Mouse (Mus musculus) limb, embryonic 14.5 days (tissue): ENCODE measurements around the gene Ppm1n. TPM values are rescaled to one million over a fixed set of nuclear protein-coding genes. Genes with fewer than 3 reads are reported as not detected.
A peak's percentile ranks its signal among the peaks of the same experiment; 100 is the strongest.

ENCODE experiments used
- ATAC-seq: fragments of 200-750 bp; cut with Nextera tagmentation; 2 replicates; pipeline ENCODE4 v1.8.0; 2017; ENCODE audit warnings: low read depth, moderate number of reproducible peaks, moderate TSS enrichment; ENCODE audit not compliant: low FRiP score
- DNase-seq: peaks from one replicate; pipeline ENCODE4 v3.0.0-alpha.2; 2015; ENCODE audit warnings: low spot score
- H3K27ac ChIP-seq: fragments of 300-500 bp; sonication (generic); replicated peaks from 2 replicates; pipeline ENCODE4 v1.5.1; 2014; ENCODE audit warnings: low read depth, mild to moderate bottlenecking, low read length, moderate library complexity, mixed read lengths
- H3K27me3 ChIP-seq: fragments of 300-500 bp; sonication (generic); 2 replicates; pipeline ENCODE4 v1.6.1; 2014; ENCODE audit warnings: low read length, mixed read lengths; ENCODE audit not compliant: control insufficient read depth, insufficient read depth
- H3K36me3 ChIP-seq: fragments of 300-500 bp; sonication (generic); 2 replicates; pipeline ENCODE4 v1.6.1; 2014; ENCODE audit warnings: mild to moderate bottlenecking, low read length, moderate library complexity, mixed read lengths; ENCODE audit not compliant: control insufficient read depth, insufficient read depth
- H3K4me1 ChIP-seq: fragments of 300-500 bp; sonication (generic); 2 replicates; pipeline ENCODE4 v1.6.1; 2014; ENCODE audit warnings: antibody characterized with exemption, low read length, mixed read lengths; ENCODE audit not compliant: control insufficient read depth, insufficient read depth
- H3K4me2 ChIP-seq: fragments of 300-500 bp; sonication (generic); replicated peaks from 2 replicates; pipeline ENCODE4 v1.6.1; 2014; ENCODE audit warnings: low read depth, mild to moderate bottlenecking, low read length, moderate library complexity; ENCODE audit not compliant: severe bottlenecking
- H3K4me3 ChIP-seq: fragments of 300-500 bp; sonication (generic); replicated peaks from 2 replicates; pipeline ENCODE4 v1.5.1; 2014; ENCODE audit warnings: low read length
- H3K9ac ChIP-seq: fragments of 300-500 bp; sonication (generic); 2 replicates; pipeline ENCODE4 v1.6.1; 2014; ENCODE audit warnings: mild to moderate bottlenecking, low read depth, low read length, moderate library complexity; ENCODE audit not compliant: severe bottlenecking
- H3K9me3 ChIP-seq: fragments of 300-500 bp; sonication (generic); 2 replicates; pipeline ENCODE4 v1.6.1; 2016; ENCODE audit warnings: low read length; ENCODE audit not compliant: control insufficient read depth
- POLR2A ChIP-seq: fragments of 200-500 bp; IDR thresholded peaks from 2 replicates; pipeline ENCODE4 v1.8.0; 2012; ENCODE audit warnings: inconsistent platforms, mild to moderate bottlenecking, moderate library complexity, borderline replicate concordance; ENCODE audit not compliant: insufficient read depth, insufficient read length; ENCODE audit errors: extremely low read depth
- WGBS: fragments of 180-500 bp; shearing (Covaris S2); extraction: QIAGEN DNeasy Blood & Tissue Kit; methylation state at CpG from one replicate; pipeline ENCODE4 v1.1.7; 2014; 5-methylcytosine and 5-hydroxymethylcytosine counted together
- polyA plus RNA-seq, 2 experiments: library from polyadenylated mRNA; depleted of rRNA in 1 of 2; stranded (reverse) in 1 of 2; unstranded in 1 of 2; fragments of >200 nt; fragmentation: Nextera tagmentation in 1 of 2; extraction: Ambion mirVana in 1 of 2; gene quantifications; 2 replicates each; pipeline versions ENCODE4 v1.2.1 to v1.2.3; 2012 to 2014

Ppm1n gene
- polyA plus RNA-seq, 2 experiments: not detected

GRCm38 (mm10) chr7:19300501-19301421 lies 20.9 kb upstream of the Ppm1n start:
- peaks cover 44% of the 10 kb centered on the region for H3K27me3 ChIP-seq
- peaks cover 6% of the 10 kb centered on the region; the same call in 1 of the 2 replicates for H3K4me1 ChIP-seq
- WGBS: under 1% methylated on average over 29 of the region's 29 CpGs
- DNase-seq (peak; percentile 88), ATAC-seq (peak; percentile 89)
- no peaks in the 10 kb centered on the region for H3K36me3 ChIP-seq
- no peak for TF ChIP-seq POLR2A
- peak overlapping the region; percentile 42 for H3K4me2 ChIP-seq
- H3K9ac ChIP-seq: peak overlapping the region; percentile 57
- H3K27ac ChIP-seq: no peak overlapping the region
- H3K9me3 ChIP-seq: no peaks in the 10 kb centered on the region
- peak overlapping the region; percentile 45 for H3K4me3 ChIP-seq

GRCm38 (mm10) chr7:19299194-19299593 lies 19.3 kb upstream of the Ppm1n start:
- 22% methylated on average over 3 of the region's 3 CpGs for WGBS
- DNase-seq: peak; percentile 65
- no peak for ATAC-seq

DNA sequence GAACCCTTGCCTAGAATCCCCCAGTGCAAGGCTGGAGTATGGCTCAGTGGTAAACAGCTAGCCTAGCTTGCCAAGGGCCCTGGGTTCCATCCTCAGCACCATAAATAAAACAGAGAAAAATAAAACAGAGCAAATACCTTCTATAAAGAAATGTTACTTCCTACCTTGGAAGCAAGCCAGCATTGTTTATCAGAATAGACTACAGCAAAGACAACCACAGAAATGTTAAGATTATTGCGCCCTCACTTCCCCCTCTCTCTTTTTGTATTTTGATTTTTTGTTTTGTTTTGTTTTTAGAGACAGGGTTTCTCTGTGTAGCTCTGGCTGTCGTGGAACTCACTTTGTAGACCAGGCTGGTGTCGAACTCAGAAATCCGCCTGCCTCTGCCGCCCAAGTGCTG lies 17.9 kb upstream of the Ppm1n start:
- Histone ChIP-seq H3K27me3 (peaks cover 14% of the 10 kb centered on the region), H3K4me2 (no peak overlapping the region), H3K27ac (no peak overlapping the region), H3K4me3 (no peak overlapping the region), H3K9ac (no peak overlapping the region), H3K9me3 (no peaks in the 10 kb centered on the region), H3K36me3 (no peaks in the 10 kb centered on the region), H3K4me1 (no peaks in the 10 kb centered on the region)
- no peak for TF ChIP-seq POLR2A
- ATAC-seq (no peak), DNase-seq (no peak)
- 88% methylated on average over 5 of the region's 5 CpGs for whole genome bisulfite sequencing

More at GRCm38 (mm10) chr7:19299194-19299593, 19.3 kb upstream of the Ppm1n start:
- H3K36me3 ChIP-seq: no peaks in the 10 kb centered on the region
- H3K4me2 ChIP-seq: no peak overlapping the region
- H3K9ac ChIP-seq: no peak overlapping the region
- no peak overlapping the region for H3K27ac ChIP-seq
- H3K9me3 ChIP-seq: no peaks in the 10 kb centered on the region
- H3K27me3 ChIP-seq: peaks cover 28% of the 10 kb centered on the region
- H3K4me1 ChIP-seq: no peaks in the 10 kb centered on the region
- TF ChIP-seq POLR2A: no peak
- no peak overlapping the region for H3K4me3 ChIP-seq

DNA sequence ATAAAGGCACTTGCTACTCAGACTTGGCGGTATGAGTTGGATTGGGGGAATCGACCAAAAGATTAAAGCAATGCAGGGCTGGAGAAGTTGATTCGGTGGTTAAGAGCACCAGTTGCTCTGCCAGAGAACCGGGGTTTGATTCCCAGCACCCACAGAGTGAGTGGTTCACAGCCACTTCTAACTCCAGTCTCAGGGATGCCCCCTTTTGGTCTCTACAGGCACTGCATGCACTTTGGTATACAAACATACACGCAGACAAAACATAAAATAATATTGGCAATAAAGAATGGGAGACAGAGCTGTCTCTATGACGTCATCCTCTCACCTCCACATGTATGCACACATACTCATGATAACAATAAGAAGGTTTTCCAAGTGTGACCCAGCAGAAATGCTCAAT lies 17.2 kb upstream of the Ppm1n start:
- 84% methylated on average over 6 of the region's 6 CpGs for WGBS
- Histone ChIP-seq H3K9me3 (no peaks in the 10 kb centered on the region), H3K4me3 (no peak overlapping the region), H3K27ac (no peak overlapping the region), H3K4me1 (no peaks in the 10 kb centered on the region), H3K4me2 (no peak overlapping the region), H3K27me3 (peaks cover 7% of the 10 kb centered on the region), H3K9ac (no peak overlapping the region), H3K36me3 (no peaks in the 10 kb centered on the region)
- no peak for DNase-seq
- TF ChIP-seq POLR2A: no peak
- ATAC-seq: no peak

DNA sequence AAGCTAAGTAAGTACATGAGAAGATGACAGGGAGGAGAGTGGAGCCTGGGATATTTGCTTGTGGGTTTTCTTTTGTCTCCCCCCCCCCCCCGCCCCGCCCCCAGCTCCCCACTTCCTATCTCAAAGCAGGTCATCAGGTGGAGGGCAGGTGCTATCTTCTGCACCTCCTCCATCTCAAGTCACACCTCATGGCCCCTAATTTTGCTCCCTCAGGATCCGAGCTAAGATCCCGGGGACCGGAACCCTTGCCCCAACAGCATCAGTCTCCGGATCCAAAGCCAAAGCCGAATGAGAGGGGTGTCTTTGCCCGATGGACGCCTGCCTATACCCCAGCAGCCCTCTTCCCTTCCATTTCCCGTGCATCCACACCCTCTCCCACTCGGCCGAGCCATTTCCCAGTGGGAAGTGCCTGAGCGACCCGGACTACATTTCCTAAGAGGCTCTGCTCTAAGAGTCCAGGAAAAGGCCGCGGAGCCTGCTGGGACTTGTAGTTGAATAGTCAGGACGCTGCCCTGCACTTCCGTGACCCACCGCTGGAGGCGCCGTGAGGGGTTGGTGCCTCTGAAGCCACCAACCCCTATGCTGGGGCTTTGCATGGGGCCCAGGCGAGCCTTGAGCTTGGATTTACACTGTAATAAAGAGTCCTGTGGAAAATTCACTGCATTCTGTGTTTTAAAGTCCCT lies 15.8 kb upstream of the Ppm1n start:
- peak; percentile 26; the same call in 1 of the 2 replicates for TF ChIP-seq POLR2A
- Histone ChIP-seq H3K4me3 (peak overlapping the region; percentile 38), H3K27ac (no peak overlapping the region), H3K27me3 (no peaks in the 10 kb centered on the region), H3K9me3 (no peaks in the 10 kb centered on the region), H3K36me3 (no peaks in the 10 kb centered on the region), H3K4me1 (peaks cover 8% of the 10 kb centered on the region), H3K4me2 (peak overlapping the region; percentile 59), H3K9ac (peak overlapping the region; percentile 43)
- DNase-seq (peak; percentile 98), ATAC-seq (peak; percentile 67)
- 17% methylated on average over 21 of the region's 22 CpGs for WGBS
